10 mouse cellular contexts compared by ENCODE assay signal in the genomic region with DNA sequence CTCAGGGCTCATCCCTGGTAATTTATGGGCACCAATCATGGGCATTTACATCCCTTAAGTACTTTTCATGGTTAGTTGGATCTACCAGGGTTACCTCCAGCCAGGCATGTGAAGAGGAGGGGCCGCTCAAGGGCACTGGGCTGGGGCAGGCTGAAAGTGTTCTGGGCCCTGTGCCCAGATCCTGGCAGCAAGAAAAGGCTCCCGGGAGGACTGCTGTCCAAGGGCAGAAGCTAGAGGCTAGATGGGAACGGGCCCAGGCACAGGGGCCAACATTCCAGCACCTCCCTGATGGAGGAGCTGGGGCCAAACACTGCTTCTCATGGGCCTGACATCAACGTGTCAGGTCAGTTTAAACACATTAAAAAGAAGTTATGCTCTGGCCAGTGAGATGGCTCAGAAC. TPM values are rescaled to one million over a fixed set of nuclear protein-coding genes. Genes with fewer than 3 reads are reported as not detected.
DNase-seq lines count a peak whose midpoint lies in the region; ATAC-seq lines count a peak whose summit lies in the region.
"Had no signal": no experiment of that assay in that cellular context is flagged by ENCODE, and none has a peak within 500 bp of the region (broad histone marks: within the 10 kb centered on the region; RNA-seq: fewer than 3 reads in every experiment).

No protein-coding gene starts in this region.

- H3K27me3 ChIP-seq in heart, embryonic 10.5 days (ENCODE audit: insufficient read depth, poor library complexity, severe bottlenecking): no peaks in the 10 kb centered on the region
- H3K27me3 ChIP-seq in forebrain, embryonic 13.5 days: no peaks in the 10 kb centered on the region
- no peaks in the 10 kb centered on the region for H3K27me3 ChIP-seq in midbrain, embryonic 15.5 days (replicated peaks)
- H3K27me3 ChIP-seq: liver, embryonic 13.5 days; stomach, embryonic 15.5 days had no signal

- no peaks in the 10 kb centered on the region for H3K36me3 ChIP-seq in heart, embryonic 10.5 days
- no peaks in the 10 kb centered on the region for H3K36me3 ChIP-seq in forebrain, embryonic 13.5 days (ENCODE audit: poor library complexity, severe bottlenecking)
- H3K36me3 ChIP-seq in midbrain, embryonic 15.5 days (replicated peaks): no peaks in the 10 kb centered on the region
- H3K36me3 ChIP-seq: liver, embryonic 13.5 days; stomach, embryonic 15.5 days had no signal

- peak; percentile 75 to 88 for DNase-seq in heart, adult 18-20 months
- no peak for DNase-seq in heart, embryonic 10.5 days (ENCODE audit: low spot score)
- DNase-seq in adrenal gland, adult 18-20 months (ENCODE audit: low spot score in 2 of 2): peak; percentile 50 to 55
- DNase-seq in heart, postnatal 4 days: peak; percentile 83
- no peak for DNase-seq in spleen, postnatal 14 days (ENCODE audit: low spot score in 2 of 2)
- DNase-seq in right cerebral cortex, adult 18-20 months: no peak
- DNase-seq: liver, embryonic 13.5 days had no signal

- no peaks in the 10 kb centered on the region for H3K9me3 ChIP-seq in heart, embryonic 10.5 days
- no peaks in the 10 kb centered on the region for H3K9me3 ChIP-seq in forebrain, embryonic 13.5 days (replicated peaks)
- no peaks in the 10 kb centered on the region for H3K9me3 ChIP-seq in midbrain, embryonic 15.5 days
- H3K9me3 ChIP-seq: liver, embryonic 13.5 days; stomach, embryonic 15.5 days had no signal

- no peak overlapping the region for H3K27ac ChIP-seq in heart, embryonic 10.5 days
- H3K27ac ChIP-seq in forebrain, embryonic 13.5 days: peak overlapping the region; percentile 12; the same call in 1 of the 2 replicates
- H3K27ac ChIP-seq in midbrain, embryonic 15.5 days: no peak overlapping the region
- H3K27ac ChIP-seq: liver, embryonic 13.5 days; stomach, embryonic 15.5 days had no signal

- H3K4me3 ChIP-seq in heart, embryonic 10.5 days: no peak overlapping the region
- no peak overlapping the region for H3K4me3 ChIP-seq in forebrain, embryonic 13.5 days
- H3K4me3 ChIP-seq in midbrain, embryonic 15.5 days: no peak overlapping the region
- H3K4me3 ChIP-seq: liver, embryonic 13.5 days; stomach, embryonic 15.5 days had no signal

- 0 out of 2 replicates have a peak, but pooled peaks cover 5% of the 10 kb centered on the region for H3K4me1 ChIP-seq in heart, embryonic 10.5 days
- H3K4me1 ChIP-seq in forebrain, embryonic 13.5 days: peaks cover 8% of the 10 kb centered on the region
- H3K4me1 ChIP-seq in midbrain, embryonic 15.5 days: no peaks in the 10 kb centered on the region
- H3K4me1 ChIP-seq: liver, embryonic 13.5 days; stomach, embryonic 15.5 days had no signal

- no peak overlapping the region for H3K4me2 ChIP-seq in forebrain, embryonic 13.5 days
- H3K4me2 ChIP-seq in midbrain, embryonic 15.5 days: no peak overlapping the region
- H3K4me2 ChIP-seq: liver, embryonic 13.5 days; stomach, embryonic 15.5 days had no signal

- no peak overlapping the region for H3K9ac ChIP-seq in forebrain, embryonic 13.5 days
- no peak overlapping the region for H3K9ac ChIP-seq in midbrain, embryonic 15.5 days
- H3K9ac ChIP-seq: liver, embryonic 13.5 days; stomach, embryonic 15.5 days had no signal

- 58% methylated on average over 4 of the region's 4 CpGs for WGBS in heart, embryonic 10.5 days
- WGBS in forebrain, embryonic 13.5 days: 28% methylated on average over 4 of the region's 4 CpGs
- 54% methylated on average over 4 of the region's 4 CpGs for WGBS in midbrain, embryonic 15.5 days

- ATAC-seq in forebrain, embryonic 13.5 days: peak; percentile 85
- peak; percentile 62; the same call in 1 of the 2 replicates for ATAC-seq in midbrain, embryonic 15.5 days (replicated peaks)

RNA-seq across cellular contexts. Expression of a gene that starts 51.0 kb away (rescaled TPM):
- 10 to 100 TPM; 69.2 to 74.4 TPM for total RNA-seq in heart, adult 18-20 months (2021)
- 201 and 225 TPM in 2 replicates for polyA plus RNA-seq in heart, embryonic 10.5 days (2016; fragmentation: Nextera tagmentation; extraction: Ambion mirVana)
- total RNA-seq in adrenal gland, adult 18-20 months (2021): 100 to 1,000 TPM; 124 to 164 TPM
- 112 and 121 TPM in 2 replicates for polyA plus RNA-seq in forebrain, embryonic 13.5 days (2015; fragmentation: Nextera tagmentation; extraction: Ambion mirVana)
- 100 to 1,000 TPM; 113 to 116 TPM for total RNA-seq in heart, postnatal 4 days (2021)
- polyA plus RNA-seq in midbrain, embryonic 15.5 days (2015; fragmentation: Nextera tagmentation; extraction: Ambion mirVana): 129 TPM in 2 replicates

Comparison
In these comparisons a context has a peak if more than half of its experiments do, and no peak if none do; other contexts are left out.
1. DNase-seq: peak in heart, adult 18-20 months (2 of 2), adrenal gland, adult 18-20 months (2 of 2) and heart, postnatal 4 days (single experiment); none in heart, embryonic 10.5 days (single experiment), spleen, postnatal 14 days (0 of 2) and right cerebral cortex, adult 18-20 months (single experiment).